Mouse (Mus musculus): ENCODE results near the gene D930048N14Rik.

- TF ChIP-seq CTCF (IDR thresholded peaks at IDR 0.05; ENCODE audit: low read depth), result no peak
- TF ChIP-seq EP300 (IDR thresholded peaks at IDR 0.05; ENCODE audit: low read depth), result no peak
Observed at GRCm38 (mm10) chr11:51622971-51623491, 27.7 kb upstream of the D930048N14Rik start.

Data from heart, postnatal 0 days (tissue).